Mouse (Mus musculus) CH12.LX (cell line): ENCODE measurements around the gene Hoxd1. TPM values are rescaled to one million over a fixed set of nuclear protein-coding genes. Genes with fewer than 3 reads are reported as not detected.

ENCODE experiments used
- DNase-seq: peaks from one replicate; pipeline ENCODE4 v3.0.0-alpha.2; 2013; ENCODE audit errors: extremely low read depth
- H3K27ac ChIP-seq: 2 replicates; pipeline ENCODE4 v1.5.1; 2012; ENCODE audit warnings: low read depth, mild to moderate bottlenecking, control low read depth, moderate library complexity; ENCODE audit not compliant: insufficient read depth
- H3K27me3 ChIP-seq: replicated peaks from 2 replicates; pipeline ENCODE3; 2012; ENCODE audit warnings: inconsistent platforms
- H3K36me3 ChIP-seq, 2 experiments: replicated peaks in 1 of 2; 2 replicates each; pipeline versions ENCODE3 to v1.6.1; 2012; ENCODE audit warnings: inconsistent platforms in 1 of 2, low read length in 1 of 2, mild to moderate bottlenecking in 1 of 2, mixed read lengths in 1 of 2, moderate library complexity in 1 of 2; ENCODE audit not compliant: control insufficient read depth in 1 of 2, insufficient read depth in 1 of 2
- H3K4me1 ChIP-seq, 2 experiments: 2 replicates each; pipeline ENCODE4 v1.6.1; 2012; ENCODE audit warnings: inconsistent platforms in 1 of 2, moderate library complexity in 1 of 2; ENCODE audit not compliant: insufficient read depth in 2 of 2, control insufficient read depth in 1 of 2
- H3K4me2 ChIP-seq: 2 replicates; pipeline ENCODE4 v1.6.1; 2012; ENCODE audit warnings: low read depth, mild to moderate bottlenecking, control low read depth; ENCODE audit not compliant: poor library complexity, insufficient read depth, severe bottlenecking
- H3K4me3 ChIP-seq, 3 experiments: fragments of 150-350 bp in 1 of 3; sonication (generic) in 1 of 3; replicated peaks in 1 of 3; 2 replicates each; pipeline versions ENCODE3 to v1.5.1; 2011 to 2012; ENCODE audit warnings: low read depth in 2 of 3, low read length in 2 of 3, mild to moderate bottlenecking in 2 of 3, moderate library complexity in 2 of 3, control low read depth in 1 of 3, improper control_type of control experiment in 1 of 3, inconsistent platforms in 1 of 3, mixed read lengths in 1 of 3; ENCODE audit not compliant: poor library complexity in 1 of 3
- H3K79me2 ChIP-seq: replicated peaks from 2 replicates; pipeline ENCODE4 v1.6.1; 2012; ENCODE audit warnings: mild to moderate bottlenecking, moderate library complexity; ENCODE audit not compliant: control insufficient read depth, poor library complexity, insufficient read depth, severe bottlenecking; ENCODE audit errors: extremely low read depth
- H3K9ac ChIP-seq: 2 replicates; pipeline ENCODE4 v1.6.1; 2012; ENCODE audit warnings: low read depth, mild to moderate bottlenecking, control low read depth, moderate library complexity; ENCODE audit not compliant: insufficient read depth
- H3K9me3 ChIP-seq: replicated peaks from 2 replicates; pipeline ENCODE3; 2012; ENCODE audit warnings: low read length, inconsistent platforms, mixed read lengths
- CHD1 ChIP-seq: IDR thresholded peaks from 2 replicates; pipeline ENCODE4 v1.6.1; 2012; ENCODE audit warnings: low read depth, low read length, improper control_type of control experiment, inconsistent platforms
- E2F4 ChIP-seq: IDR thresholded peaks from 2 replicates; pipeline ENCODE4 v1.6.1; 2011; ENCODE audit warnings: low read depth, low read length, improper control_type of control experiment; ENCODE audit not compliant: insufficient replicate concordance
- ELF1 ChIP-seq: IDR thresholded peaks from 2 replicates; pipeline ENCODE4 v1.6.1; 2014; ENCODE audit warnings: low read depth, mild to moderate bottlenecking, inconsistent platforms, low read length, improper control_type of control experiment
- ETS1 ChIP-seq: conservative IDR thresholded peaks from 2 replicates; pipeline ENCODE4 v1.6.1; 2012; ENCODE audit warnings: low read depth, mild to moderate bottlenecking, inconsistent platforms, low read length, improper control_type of control experiment, moderate library complexity
- GABPA ChIP-seq: IDR thresholded peaks from 2 replicates; pipeline ENCODE4 v1.6.1; 2012; ENCODE audit warnings: low read depth, low read length, improper control_type of control experiment, inconsistent platforms; ENCODE audit not compliant: insufficient replicate concordance
- IRF4 ChIP-seq: IDR thresholded peaks from 2 replicates; pipeline ENCODE4 v1.6.1; 2014; ENCODE audit warnings: low read depth, mild to moderate bottlenecking, inconsistent platforms, low read length, improper control_type of control experiment
- JUN ChIP-seq: IDR thresholded peaks from 2 replicates; pipeline ENCODE4 v1.6.1; 2011; ENCODE audit warnings: low read depth, mild to moderate bottlenecking, low read length, improper control_type of control experiment, moderate library complexity; ENCODE audit not compliant: insufficient read depth
- JUND ChIP-seq: conservative IDR thresholded peaks from 2 replicates; pipeline ENCODE4 v1.6.1; 2011; ENCODE audit warnings: low read depth, low read length, improper control_type of control experiment
- KAT2A ChIP-seq: IDR thresholded peaks from 2 replicates; pipeline ENCODE4 v1.6.1; 2012; ENCODE audit warnings: low read length, improper control_type of control experiment, inconsistent platforms; ENCODE audit not compliant: insufficient replicate concordance
- MAZ ChIP-seq: IDR thresholded peaks from 2 replicates; pipeline ENCODE4 v1.6.1; 2012; ENCODE audit warnings: low read depth, mild to moderate bottlenecking, inconsistent platforms, low read length, improper control_type of control experiment, moderate library complexity
- MXI1 ChIP-seq: IDR thresholded peaks from 2 replicates; pipeline ENCODE4 v1.6.1; 2011; ENCODE audit warnings: mild to moderate bottlenecking, low read depth, low read length, improper control_type of control experiment
- NRF1 ChIP-seq: IDR thresholded peaks from 2 replicates; pipeline ENCODE4 v1.6.1; 2014; ENCODE audit warnings: low read depth, mild to moderate bottlenecking, inconsistent platforms, low read length, improper control_type of control experiment, moderate library complexity
- PAX5 ChIP-seq: IDR thresholded peaks from 2 replicates; pipeline ENCODE4 v1.6.1; 2012; ENCODE audit warnings: low read length, inconsistent platforms, mixed read lengths
- POLR2A ChIP-seq: IDR thresholded peaks from 2 replicates; pipeline ENCODE4 v1.6.1; 2011; ENCODE audit warnings: low read depth, mild to moderate bottlenecking, improper control_type of control experiment, low read length
- RCOR1 ChIP-seq: conservative IDR thresholded peaks from 2 replicates; pipeline ENCODE4 v1.6.1; 2012; ENCODE audit warnings: low read depth, mild to moderate bottlenecking, inconsistent platforms, low read length, improper control_type of control experiment
- SIN3A ChIP-seq: IDR thresholded peaks from 2 replicates; pipeline ENCODE4 v1.6.1; 2012; ENCODE audit warnings: low read length, improper control_type of control experiment, inconsistent platforms
- TBP ChIP-seq: conservative IDR thresholded peaks from 2 replicates; pipeline ENCODE4 v1.6.1; 2011; ENCODE audit warnings: low read depth, low read length, improper control_type of control experiment
- UBTF ChIP-seq: IDR thresholded peaks from 2 replicates; pipeline ENCODE4 v1.6.1; 2012; ENCODE audit warnings: low read depth, mild to moderate bottlenecking, inconsistent platforms, low read length, improper control_type of control experiment, moderate library complexity
- USF1 ChIP-seq: IDR thresholded peaks from 2 replicates; pipeline ENCODE4 v1.6.1; 2014; ENCODE audit warnings: low read depth, mild to moderate bottlenecking, inconsistent platforms, low read length, improper control_type of control experiment
- USF2 ChIP-seq: conservative IDR thresholded peaks from 2 replicates; pipeline ENCODE4 v1.6.1; 2011; ENCODE audit warnings: low read depth, low read length, improper control_type of control experiment
- ZC3H11A ChIP-seq: IDR thresholded peaks from 2 replicates; pipeline ENCODE4 v1.6.1; 2012; ENCODE audit warnings: low read depth, mild to moderate bottlenecking, inconsistent platforms, low read length, improper control_type of control experiment
- ZMIZ1 ChIP-seq: IDR thresholded peaks from 2 replicates; pipeline ENCODE4 v1.6.1; 2012; ENCODE audit warnings: low read depth, mild to moderate bottlenecking, inconsistent platforms, low read length, improper control_type of control experiment
- ZNF384 ChIP-seq: IDR thresholded peaks from 2 replicates; pipeline ENCODE4 v1.6.1; 2012; ENCODE audit warnings: low read depth, low read length, improper control_type of control experiment, inconsistent platforms
- dilution Hi-C: fragments of 300-500 bp; cut with MboI; formaldehyde crosslinking; loops from 2 replicates; pipeline ENCODE4 v1.14.3; 2020; ENCODE audit warnings: low sequenced_read_pairs; ENCODE audit not compliant: extremely low pct_unique_long_range_greater_than_20kb, extremely low pct_ligation_motif_present
- in situ Hi-C: fragments of 300-500 bp; cut with MboI; formaldehyde crosslinking; loops from 3 replicates; pipeline ENCODE4 v1.14.3; 2019; ENCODE audit warnings: low sequenced_read_pairs, low pct_ligation_motif_present, low pct_unique_long_range_greater_than_20kb, mixed read lengths
- polyA plus RNA-seq: library from polyadenylated mRNA; unstranded; fragments of >175 nt; gene quantifications from 2 replicates; pipeline ENCODE4 v1.2.1, GENCODE M21; 2012; ENCODE audit warnings: low read depth; ENCODE audit not compliant: insufficient read length
- total RNA-seq, 2 experiments: library from RNA; depleted of rRNA; stranded (reverse); fragments of 300-350 nt in 1 of 2; fragments of >200 nt in 1 of 2; gene quantifications; 2 replicates each; pipeline ENCODE4 v1.2.3; 2012 to 2014

Hoxd1 gene
- total and polyA plus RNA-seq, 3 experiments: not detected

GRCm38 (mm10) chr2:74720955-74721491 lies 41.8 kb upstream of the Hoxd1 start:
- in situ Hi-C loops: loop anchor here (10.0 to 25.0 kb wide), 2 partner anchors 334 to 866 kb away; no protein-coding TSS in a partner anchor
- TF ChIP-seq IRF4: no peak
- TF ChIP-seq GABPA: no peak
- no peak for TF ChIP-seq ETS1
- no peak for TF ChIP-seq MAZ
- TF ChIP-seq ELF1: 0 out of 2 replicates have a peak, but pooled peaks have one; percentile 5
- no peak for DNase-seq
- Histone ChIP-seq H3K36me3 (peaks cover 3 to 4% of the 10 kb centered on the region in 2 experiments), H3K27me3 (no peaks in the 10 kb centered on the region), H3K4me2 (peak overlapping the region; percentile 78), H3K9ac (peak overlapping the region; percentile 7), H3K27ac (peak overlapping the region; percentile 73), H3K9me3 (no peaks in the 10 kb centered on the region), H3K4me3 (no peak overlapping the region), H3K4me1 (peaks cover 15 to 48% of the 10 kb centered on the region in 2 experiments), H3K79me2 (peaks cover 30% of the 10 kb centered on the region)
- dilution Hi-C loops: no loop called here

- DNase-seq: no peak
- H3K27me3 ChIP-seq: no peaks in the 10 kb centered on the region
- H3K9me3 ChIP-seq: no peaks in the 10 kb centered on the region
- H3K27ac ChIP-seq: peak overlapping the region; percentile 3; the same call in 1 of the 2 replicates
- H3K79me2 ChIP-seq: peaks cover 38% of the 10 kb centered on the region
- H3K4me1 ChIP-seq: peaks cover 10 to 49% of the 10 kb centered on the region in 2 experiments
- peak overlapping the region; percentile 71; the same call in 1 of the 2 replicates for H3K9ac ChIP-seq
- H3K36me3 ChIP-seq: peaks cover 11 to 12% of the 10 kb centered on the region in 2 experiments
- in situ Hi-C loops (loop anchor here (10.0 to 25.0 kb wide), 2 partner anchors 333 to 865 kb away; no protein-coding TSS in a partner anchor), dilution Hi-C loops (no loop called here)
- H3K4me3 ChIP-seq: peak overlapping the region in 1 of 3 experiments; percentile 16
- H3K4me2 ChIP-seq: peak overlapping the region; percentile 86
- TF ChIP-seq JUND (no peak), KAT2A (no peak), PAX5 (no peak), RCOR1 (no peak), MAZ (no peak), ZNF384 (no peak), TBP (no peak), CHD1 (no peak), IRF4 (no peak), ZC3H11A (no peak), ZMIZ1 (no peak), SIN3A (no peak), JUN (no peak), E2F4 (no peak), NRF1 (no peak), POLR2A (no peak), USF2 (no peak), MXI1 (no peak), UBTF (no peak), USF1 (no peak)
Observed at GRCm38 (mm10) chr2:74721882-74722281, 40.9 kb upstream of the Hoxd1 start.
